Mouse (Mus musculus) NIH3T3 (cell line): ENCODE data around the gene Ttc21b.
"Not testable (repeated sequence)": the region's sequence is repeated elsewhere in the genome, so short reads cannot be mapped to it uniquely, and the experiment has no call there.

Experiments used
- DNase-seq: peaks from one replicate; pipeline ENCODE4 v3.0.0-alpha.2; 2012; ENCODE audit warnings: low read depth

Gene Ttc21b

GRCm38 (mm10) chr2:66256220-66257131 is at the start of gene Ttc21b:
Gene Ttc21b, minus strand, starts transcription at chr2:66256617.
- peak; percentile 98 for DNase-seq

DNA sequence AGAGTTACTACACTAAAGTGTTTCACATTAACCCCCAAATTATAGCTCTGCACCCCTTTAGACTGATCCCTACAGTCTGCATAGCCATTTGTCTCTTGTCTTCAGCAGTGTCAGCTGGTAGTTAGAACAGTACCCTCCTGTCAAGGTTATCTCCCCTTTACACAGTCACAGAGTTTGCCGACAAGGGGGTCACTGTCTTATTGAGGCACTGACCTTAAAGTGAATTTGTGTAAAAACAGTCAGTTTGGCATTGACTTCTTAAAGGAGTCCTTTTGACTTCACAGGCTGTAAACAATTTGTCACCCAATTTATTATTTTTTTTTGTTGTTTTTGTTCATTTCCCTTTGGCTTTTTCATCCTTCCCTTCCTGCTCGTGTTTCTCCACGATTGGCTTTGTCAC is 16.1 kb upstream of the Ttc21b start:
- no peak for DNase-seq

DNA sequence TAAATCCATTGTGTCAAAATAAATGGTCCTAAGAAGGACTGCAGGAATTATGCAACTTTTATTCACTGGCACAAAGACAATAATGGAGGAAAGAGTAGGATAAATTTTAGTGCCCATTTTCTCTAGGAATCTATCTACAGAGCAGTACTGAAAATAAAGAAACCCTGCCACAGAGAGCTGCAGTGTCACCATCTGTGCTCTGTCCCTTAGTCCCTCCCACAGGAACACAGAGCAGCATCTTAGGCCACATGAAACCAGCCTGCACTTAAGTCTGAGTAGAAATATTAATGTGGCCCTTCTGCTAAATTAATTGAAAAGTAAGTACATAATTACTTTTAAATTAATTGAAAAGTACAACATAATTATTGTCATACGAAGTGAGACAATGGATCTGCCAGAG is 12.4 kb downstream of the Ttc21b start:
- no peak for DNase-seq

- DNase-seq = no peak
Observed at GRCm38 (mm10) chr2:66240334-66240733, 16.1 kb downstream of the Ttc21b start.

- no peak for DNase-seq
Observed at GRCm38 (mm10) chr2:66238886-66239285, 17.5 kb downstream of the Ttc21b start.

- DNase-seq = no peak
Observed at GRCm38 (mm10) chr2:66220954-66221353, 35.5 kb downstream of the Ttc21b start.

GRCm38 (mm10) chr2:66209875-66210274 is 46.5 kb downstream of the Ttc21b start:
- no peak for DNase-seq

- DNase-seq = no peak
Observed at GRCm38 (mm10) chr2:66209353-66209752, 47.1 kb downstream of the Ttc21b start.

GRCm38 (mm10) chr2:66206796-66207195 is 49.6 kb downstream of the Ttc21b start:
- DNase-seq = no peak

DNA sequence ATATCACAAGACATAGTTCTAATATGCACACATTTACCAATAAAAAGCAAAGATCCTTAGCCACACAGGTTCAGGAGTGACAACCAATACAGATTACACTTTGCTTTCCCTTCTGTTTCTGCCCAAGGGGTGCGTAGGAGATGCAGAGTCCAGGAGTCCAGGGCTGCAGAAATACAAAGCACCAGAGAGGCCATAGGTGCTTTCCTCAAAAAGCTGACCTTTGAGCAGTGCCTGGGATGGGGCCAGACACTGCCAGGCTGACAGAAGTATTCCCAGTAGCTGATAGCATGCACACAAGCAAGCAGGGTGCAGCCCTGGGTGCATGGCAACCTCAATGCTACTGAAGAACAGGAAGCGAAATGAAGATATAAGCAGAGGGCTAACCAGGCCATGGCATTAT is 52.2 kb downstream of the Ttc21b start:
- no peak for DNase-seq

DNA sequence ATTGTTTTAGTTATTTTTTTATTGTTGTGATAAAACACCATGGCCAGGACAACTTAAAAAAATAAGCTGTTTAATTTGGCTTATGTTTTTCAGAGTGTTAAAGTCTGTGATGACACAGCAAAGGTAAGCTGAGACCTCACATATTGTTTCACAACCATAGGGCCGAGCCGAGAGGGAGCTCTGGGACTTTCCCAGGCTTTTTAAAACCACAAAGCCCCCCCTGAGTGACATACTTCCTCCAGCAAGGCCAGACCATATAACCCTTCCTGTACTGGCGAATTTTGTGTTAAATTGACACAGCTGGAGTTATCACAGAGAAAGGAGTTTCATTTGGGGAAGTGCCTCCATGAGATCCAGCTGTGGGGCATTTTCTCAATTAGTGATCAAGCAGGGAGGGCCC is 56.2 kb downstream of the Ttc21b start:
- DNase-seq = no peak

DNA sequence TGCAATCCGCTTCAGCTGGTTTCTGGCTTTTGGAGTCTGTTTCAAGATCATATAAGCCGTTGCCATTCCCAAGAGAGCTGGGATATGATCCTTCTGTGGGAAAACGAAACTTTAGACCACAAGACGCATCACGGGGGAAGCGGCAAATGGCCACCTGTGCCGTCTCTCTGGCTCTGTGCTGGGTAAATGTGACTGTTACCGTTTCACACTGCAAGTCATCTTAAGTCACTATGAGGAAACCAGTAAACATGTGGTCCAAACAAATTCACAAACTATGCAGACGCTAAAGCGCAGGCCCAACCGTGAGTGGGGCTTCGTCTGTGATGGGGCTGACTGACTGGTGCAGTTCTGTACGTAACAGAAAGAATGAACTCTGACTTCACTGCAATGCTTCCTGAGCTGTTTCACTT is 64.7 kb downstream of the Ttc21b start:
- no peak for DNase-seq

DNA sequence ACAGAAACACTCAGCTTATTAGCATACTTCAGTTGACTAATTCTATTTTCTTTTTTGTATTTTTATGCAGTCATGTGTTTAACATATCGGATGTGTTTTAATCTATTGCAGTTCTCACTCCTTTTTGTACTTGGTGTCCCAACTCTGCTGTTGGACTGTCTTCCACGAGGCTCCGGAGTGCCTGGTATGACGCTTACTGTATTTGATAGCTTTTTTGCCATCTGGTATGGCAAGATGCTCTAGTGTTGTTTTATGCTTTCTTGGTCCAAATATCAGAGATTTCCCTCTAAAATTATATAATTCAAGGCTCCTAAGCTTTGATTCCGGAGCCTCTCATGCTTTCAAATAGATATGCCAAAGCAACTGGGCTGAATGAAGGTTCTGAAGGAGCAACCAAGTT is 66.3 kb downstream of the Ttc21b start:
- DNase-seq = no peak

- DNase-seq = not testable (repeated sequence)
Observed at GRCm38 (mm10) chr2:66189197-66189596, 67.2 kb downstream of the Ttc21b start.

DNA sequence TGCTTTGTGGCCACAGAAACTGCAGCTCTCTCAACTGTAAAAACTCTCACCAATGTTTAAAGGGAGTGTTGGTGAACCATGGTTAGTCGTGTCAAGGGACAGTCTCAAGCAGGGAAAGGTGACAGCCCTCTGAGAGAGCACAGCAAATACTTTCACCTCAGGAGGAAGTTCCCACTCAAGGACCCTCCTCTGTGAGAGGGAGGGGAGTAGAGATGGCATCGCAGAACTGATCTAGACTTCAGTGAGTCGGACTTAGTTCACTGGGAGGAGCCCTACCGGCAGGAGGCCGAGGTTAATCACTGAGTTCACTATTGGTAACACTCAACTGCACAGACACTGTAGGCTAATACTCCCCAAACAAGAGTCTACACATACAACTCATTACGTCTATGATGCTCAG is 68.9 kb downstream of the Ttc21b start:
- no peak for DNase-seq

DNA sequence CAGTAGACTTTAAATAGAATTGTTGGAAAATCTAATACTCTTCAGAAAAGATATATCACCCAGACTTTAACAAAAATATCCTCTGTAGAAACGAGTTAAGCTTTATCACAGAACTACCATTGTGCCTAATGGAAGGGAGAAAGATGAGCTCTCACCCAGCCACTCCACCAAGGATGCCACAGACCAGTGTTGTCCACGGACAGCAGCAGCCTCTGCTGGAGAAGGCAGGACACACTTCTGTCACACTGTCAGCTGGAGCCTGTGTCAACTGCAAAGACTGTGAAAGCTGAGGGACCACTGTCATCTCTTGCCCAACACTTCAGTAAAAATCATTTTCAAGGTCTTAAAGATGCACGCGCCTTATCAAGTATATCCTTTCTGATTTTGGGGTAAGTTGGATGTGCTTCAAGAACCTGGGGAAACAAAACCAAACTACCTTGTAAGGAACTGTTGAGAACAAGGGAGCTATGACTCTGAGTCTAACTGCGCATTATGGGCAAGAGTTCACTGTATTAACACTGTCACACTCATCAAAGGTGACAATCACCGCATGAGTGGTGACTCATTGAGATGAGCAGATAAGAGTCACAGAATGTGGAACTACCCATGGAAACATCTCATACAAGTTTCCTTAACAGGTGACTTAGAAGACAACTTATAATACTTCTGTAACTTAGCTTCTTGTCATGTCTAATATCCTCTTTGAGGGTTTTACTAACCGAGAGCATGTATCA is 71.8 kb downstream of the Ttc21b start:
- DNase-seq = no peak

GRCm38 (mm10) chr2:66180293-66180692 is 76.1 kb downstream of the Ttc21b start:
- DNase-seq = peak; percentile 83

DNA sequence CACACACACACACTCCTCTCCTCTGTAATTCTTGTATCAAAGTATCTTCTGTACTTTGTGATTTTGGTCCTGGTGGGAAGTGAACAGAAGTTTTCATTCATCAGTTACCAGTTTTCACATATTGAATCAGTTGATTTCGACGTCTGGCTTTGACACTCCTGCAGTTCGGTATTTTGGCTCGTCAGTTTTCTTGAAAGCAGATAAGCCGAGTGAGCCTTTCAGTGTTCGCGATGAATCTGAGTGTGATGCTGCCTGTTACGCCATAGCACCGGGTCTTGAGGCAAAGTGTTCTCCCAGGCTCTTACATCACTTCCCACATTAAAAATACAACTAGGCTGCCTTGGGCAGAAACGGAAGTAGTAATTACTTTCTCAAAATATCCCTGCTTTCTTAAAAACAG is 76.6 kb downstream of the Ttc21b start:
- peak; percentile 28 for DNase-seq

DNA sequence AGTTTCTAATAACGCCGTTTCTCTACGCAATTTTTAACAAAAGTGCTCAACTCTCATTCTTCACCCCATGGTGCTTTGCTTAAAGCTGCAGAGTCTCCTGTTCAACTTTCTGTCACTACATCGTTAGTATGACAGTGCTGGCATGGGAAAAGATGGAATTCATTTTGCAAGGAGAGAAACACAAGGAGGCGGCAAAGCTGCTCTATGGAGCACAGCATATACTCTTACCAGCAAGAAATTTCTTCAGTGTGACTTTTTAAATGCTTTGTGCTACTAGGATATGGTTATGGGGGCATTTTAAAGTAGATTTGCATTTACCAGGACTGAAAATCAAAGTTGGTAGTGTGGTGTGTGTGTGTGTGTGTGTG is 77.6 kb downstream of the Ttc21b start:
- no peak for DNase-seq

DNA sequence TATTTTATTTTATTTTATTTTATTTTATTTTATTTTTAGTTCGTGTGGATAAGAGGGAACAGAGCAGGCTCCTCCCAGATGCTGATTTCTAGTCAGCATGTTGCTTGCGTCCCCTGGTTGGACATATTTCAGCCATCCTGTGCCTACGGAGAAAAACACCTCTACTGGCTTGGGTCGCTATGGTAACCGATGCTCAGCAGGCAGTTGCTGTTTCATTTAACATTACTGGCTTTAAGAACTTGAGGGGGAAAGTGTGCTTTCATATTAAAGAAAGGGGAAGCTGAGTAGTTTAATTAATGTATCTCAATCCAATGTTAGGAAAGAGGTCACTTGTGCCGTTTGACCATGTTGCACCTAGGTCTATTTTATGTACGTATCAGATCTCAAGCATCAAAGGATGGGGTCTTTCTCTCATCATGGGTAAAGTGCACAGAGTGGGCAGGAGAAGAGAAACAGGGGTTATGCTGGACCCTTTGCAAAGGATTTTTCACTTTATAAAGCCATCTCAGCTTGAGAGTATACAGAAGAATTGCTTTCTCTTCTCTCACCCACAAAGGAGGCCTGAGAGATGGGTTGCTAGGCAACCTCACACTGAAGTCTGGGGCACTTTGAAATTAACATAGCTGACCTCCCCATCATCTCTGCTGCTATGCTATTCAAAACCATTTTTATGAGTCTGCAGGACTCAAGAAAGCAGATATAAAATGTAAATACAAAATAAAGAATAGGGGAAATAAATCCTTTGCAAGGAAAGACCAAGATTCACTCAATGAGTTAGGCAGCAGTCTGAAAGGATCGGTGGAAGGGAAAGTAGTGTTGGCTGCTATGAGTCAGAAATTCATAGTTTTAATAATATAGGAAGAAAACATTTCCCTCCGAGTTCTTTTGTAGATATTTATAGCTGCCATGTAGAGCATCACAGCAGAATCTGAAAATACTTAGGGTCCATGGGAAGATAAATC is 78.2 kb downstream of the Ttc21b start:
- no peak for DNase-seq

- DNase-seq = no peak
Observed at GRCm38 (mm10) chr2:66177017-66177416, 79.4 kb downstream of the Ttc21b start.

- no peak for DNase-seq
Observed at GRCm38 (mm10) chr2:66173134-66173533, 83.3 kb downstream of the Ttc21b start.
